Mouse (Mus musculus) forebrain, postnatal 0 days (tissue): ENCODE data around the gene Lrrc4. TPM values are rescaled to one million over a fixed set of nuclear protein-coding genes. Genes with fewer than 3 reads are reported as not detected.
A peak's percentile ranks its signal among the peaks of the same experiment; 100 is the strongest.

ENCODE experiments used
- ATAC-seq: fragments of 200-750 bp; cut with Nextera tagmentation; 2 replicates; pipeline ENCODE4 v1.8.0; 2017; ENCODE audit warnings: mild to moderate bottlenecking, moderate library complexity
- DNase-seq: peaks from one replicate; pipeline ENCODE4 v3.0.0-alpha.2; 2015
- H3K27ac ChIP-seq: fragments of 300-500 bp; sonication (generic); 2 replicates; pipeline ENCODE4 v1.5.1; 2014; ENCODE audit warnings: low read depth, mild to moderate bottlenecking, antibody characterized with exemption, low read length, moderate library complexity, mixed read lengths
- H3K27me3 ChIP-seq: fragments of 300-500 bp; sonication (generic); 2 replicates; pipeline ENCODE4 v1.6.1; 2014; ENCODE audit warnings: mild to moderate bottlenecking, low read length, mixed read lengths; ENCODE audit not compliant: insufficient read depth
- H3K36me3 ChIP-seq: fragments of 300-500 bp; sonication (generic); 2 replicates; pipeline ENCODE4 v1.6.1; 2014; ENCODE audit warnings: mild to moderate bottlenecking, moderate library complexity; ENCODE audit not compliant: insufficient read depth
- H3K4me1 ChIP-seq: fragments of 300-500 bp; sonication (generic); 2 replicates; pipeline ENCODE4 v1.6.1; 2014; ENCODE audit warnings: antibody characterized with exemption; ENCODE audit not compliant: insufficient read depth
- H3K4me2 ChIP-seq: fragments of 300-500 bp; sonication (generic); 2 replicates; pipeline ENCODE4 v1.6.1; 2014; ENCODE audit warnings: low read depth, mild to moderate bottlenecking, moderate library complexity
- H3K4me3 ChIP-seq: fragments of 300-500 bp; sonication (generic); 2 replicates; pipeline ENCODE4 v1.5.1; 2014; ENCODE audit warnings: low read depth, low read length, mixed read lengths
- H3K9ac ChIP-seq: fragments of 300-500 bp; sonication (generic); 2 replicates; pipeline ENCODE4 v1.6.1; 2014; ENCODE audit warnings: mild to moderate bottlenecking
- H3K9me3 ChIP-seq: fragments of 300-500 bp; sonication (generic); 2 replicates; pipeline ENCODE4 v1.6.1; 2016; ENCODE audit warnings: low read length
- CTCF ChIP-seq: sonication (generic); IDR thresholded peaks from 2 replicates; pipeline ENCODE4 v1.5.1; 2016; ENCODE audit warnings: antibody characterized with exemption, control low read depth, low read depth
- WGBS: fragments of 180-500 bp; shearing (Covaris S2); extraction: QIAGEN DNeasy Blood & Tissue Kit; methylation state at CpG from one replicate; pipeline ENCODE4 v1.1.7; 2014; 5-methylcytosine and 5-hydroxymethylcytosine counted together
- polyA plus RNA-seq: library from polyadenylated mRNA; unstranded; fragments of >200 nt; fragmentation: Nextera tagmentation; extraction: Ambion mirVana; gene quantifications from 2 replicates; pipeline ENCODE4 v1.2.1, GENCODE M21; 2015
- total RNA-seq: library from RNA; depleted of rRNA; stranded (reverse); fragments of >200 nt; gene quantifications from 2 replicates; pipeline ENCODE4 v1.2.3, GENCODE M21; 2014

Gene Lrrc4
- total and polyA plus RNA-seq, 2 experiments from 2014 or later = 5.4 to 37.1 TPM

- H3K27me3 ChIP-seq = no peaks in the 10 kb centered on the region; the same call in 1 of the 2 replicates
- no peaks in the 10 kb centered on the region for H3K9me3 ChIP-seq
- ATAC-seq = no peak
- WGBS = 95% methylated on average over 5 of the region's 5 CpGs
- no peak overlapping the region for H3K9ac ChIP-seq
- H3K4me1 ChIP-seq = peaks cover 20% of the 10 kb centered on the region
- no peaks in the 10 kb centered on the region for H3K36me3 ChIP-seq
- no peak for TF ChIP-seq CTCF
- H3K4me3 ChIP-seq = no peak overlapping the region
- H3K27ac ChIP-seq = no peak overlapping the region
- H3K4me2 ChIP-seq = no peak overlapping the region
- DNase-seq = no peak
Observed at GRCm38 (mm10) chr6:28874759-28875158, 43.2 kb upstream of the Lrrc4 start.

- H3K4me3 ChIP-seq = no peak overlapping the region
- no peaks in the 10 kb centered on the region; the same call in 1 of the 2 replicates for H3K27me3 ChIP-seq
- 68% methylated on average over 11 of the region's 11 CpGs for WGBS
- no peaks in the 10 kb centered on the region for H3K36me3 ChIP-seq
- no peak overlapping the region for H3K9ac ChIP-seq
- TF ChIP-seq CTCF = no peak
- H3K27ac ChIP-seq = no peak overlapping the region
- peaks cover 20% of the 10 kb centered on the region for H3K4me1 ChIP-seq
- ATAC-seq (no peak), DNase-seq (no peak)
- no peaks in the 10 kb centered on the region for H3K9me3 ChIP-seq
- H3K4me2 ChIP-seq = no peak overlapping the region
Observed at GRCm38 (mm10) chr6:28874053-28874452, 42.5 kb upstream of the Lrrc4 start.

GRCm38 (mm10) chr6:28872421-28872795 is 40.9 kb upstream of the Lrrc4 start:
- peak; percentile 51 for DNase-seq
- no peak overlapping the region for H3K4me2 ChIP-seq
- 0 out of 2 replicates have a peak overlapping the region, but pooled peaks have one; percentile 15 for H3K27ac ChIP-seq
- peak; percentile 23 for ATAC-seq
- WGBS = 76% methylated on average over 3 of the region's 3 CpGs
- TF ChIP-seq CTCF = no peak
- H3K4me3 ChIP-seq = no peak overlapping the region
- H3K4me1 ChIP-seq = peaks cover 6% of the 10 kb centered on the region
- H3K36me3 ChIP-seq = no peaks in the 10 kb centered on the region
- H3K9ac ChIP-seq = no peak overlapping the region
- no peaks in the 10 kb centered on the region for H3K27me3 ChIP-seq
- no peaks in the 10 kb centered on the region for H3K9me3 ChIP-seq

DNA sequence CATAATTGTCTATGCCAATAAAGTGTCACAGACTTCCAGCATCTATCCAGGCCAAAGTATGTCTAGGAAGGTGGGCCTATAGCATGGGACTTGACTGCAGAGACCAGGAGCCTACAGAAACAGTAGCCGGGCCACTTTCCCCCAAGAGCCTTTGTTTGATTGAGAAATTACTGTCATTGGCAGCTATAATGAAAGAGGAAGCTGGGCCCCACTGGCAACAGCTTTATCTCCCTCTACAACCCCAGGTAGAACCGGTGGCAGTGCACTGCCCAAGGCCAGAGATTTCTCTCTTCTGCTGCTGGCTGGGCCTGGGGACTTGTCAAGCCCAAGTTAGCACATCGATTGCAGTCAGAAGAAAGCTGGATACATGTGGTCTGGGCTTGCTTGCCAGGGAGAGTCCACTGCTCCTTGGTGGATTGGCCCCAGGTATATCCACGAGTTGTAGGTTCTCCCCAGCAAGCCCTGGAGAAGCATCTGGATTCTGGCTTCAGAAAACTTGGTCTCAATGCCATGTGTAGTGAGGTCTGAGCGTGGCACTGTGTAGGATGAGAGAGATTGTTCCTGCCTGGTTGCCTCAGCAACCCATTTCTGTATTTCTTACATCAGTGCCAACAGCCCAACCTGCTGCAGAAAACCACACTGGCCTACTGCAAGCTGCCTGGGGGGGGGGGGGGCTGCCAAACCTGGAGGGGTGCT is 40.3 kb upstream of the Lrrc4 start:
- WGBS = 67% methylated on average over 5 of the region's 5 CpGs
- no peak overlapping the region for H3K4me3 ChIP-seq
- peaks cover 6% of the 10 kb centered on the region for H3K4me1 ChIP-seq
- H3K27me3 ChIP-seq = no peaks in the 10 kb centered on the region
- DNase-seq (peak; percentile 56), ATAC-seq (peak; percentile 78)
- H3K4me2 ChIP-seq = no peak overlapping the region
- peak overlapping the region; percentile 15; the same call in 1 of the 2 replicates for H3K27ac ChIP-seq
- H3K9ac ChIP-seq = no peak overlapping the region
- TF ChIP-seq CTCF = no peak
- H3K36me3 ChIP-seq = no peaks in the 10 kb centered on the region
- no peaks in the 10 kb centered on the region for H3K9me3 ChIP-seq

DNA sequence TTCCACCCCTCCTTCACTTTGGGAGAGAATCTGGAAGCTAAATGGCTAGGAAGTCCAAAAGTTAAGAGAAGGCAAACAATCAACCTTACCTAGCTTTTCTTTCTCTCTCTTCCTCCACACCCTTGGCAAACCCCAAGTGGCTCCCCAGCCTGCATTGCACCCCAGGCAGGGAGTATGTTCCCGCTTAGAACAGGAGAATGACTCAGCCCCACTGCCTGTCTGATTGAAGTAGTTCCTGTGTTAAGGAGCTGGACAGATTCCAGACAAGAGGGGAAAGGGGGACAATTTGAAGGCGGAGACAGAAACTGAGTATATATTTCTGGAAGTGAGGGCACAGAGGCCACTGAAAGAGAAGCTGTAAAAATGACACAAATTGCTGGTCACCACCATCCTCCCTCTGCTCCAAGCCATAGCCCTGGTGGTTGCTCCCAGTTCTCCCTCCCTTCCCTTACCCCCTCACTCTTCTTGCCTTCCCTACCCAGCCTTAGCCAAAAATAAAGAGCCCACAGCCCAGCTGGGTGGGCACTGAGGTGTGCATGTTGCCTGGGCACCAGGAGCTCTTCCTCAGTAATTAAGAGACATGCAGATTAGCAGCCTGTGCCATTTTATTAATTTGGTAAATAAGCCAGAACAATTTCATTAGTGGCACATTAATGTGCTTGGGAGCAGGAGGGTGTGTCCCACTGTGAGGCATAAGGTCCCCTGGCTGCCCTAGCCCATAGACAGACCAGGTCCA is 36.1 kb upstream of the Lrrc4 start:
- DNase-seq (no peak), ATAC-seq (no peak)
- TF ChIP-seq CTCF = no peak
- Histone ChIP-seq H3K4me2 (no peak overlapping the region), H3K27ac (no peak overlapping the region), H3K27me3 (no peaks in the 10 kb centered on the region), H3K9me3 (no peaks in the 10 kb centered on the region), H3K36me3 (no peaks in the 10 kb centered on the region), H3K4me3 (no peak overlapping the region), H3K4me1 (peaks cover 13% of the 10 kb centered on the region), H3K9ac (no peak overlapping the region)
- WGBS = 40% methylated on average over 2 of the region's 2 CpGs

- ATAC-seq (no peak), DNase-seq (no peak)
- Histone ChIP-seq H3K9me3 (no peaks in the 10 kb centered on the region), H3K4me1 (peaks cover 8% of the 10 kb centered on the region; the same call in 1 of the 2 replicates), H3K36me3 (no peaks in the 10 kb centered on the region), H3K27me3 (no peaks in the 10 kb centered on the region), H3K4me2 (no peak overlapping the region), H3K27ac (no peak overlapping the region), H3K9ac (no peak overlapping the region), H3K4me3 (no peak overlapping the region)
- 94% methylated on average over 3 of the region's 3 CpGs for WGBS
- TF ChIP-seq CTCF = no peak
Observed at GRCm38 (mm10) chr6:28866206-28866605, 34.7 kb upstream of the Lrrc4 start.

GRCm38 (mm10) chr6:28865112-28865511 is 33.6 kb upstream of the Lrrc4 start:
- H3K9ac ChIP-seq = 0 out of 2 replicates have a peak overlapping the region, but pooled peaks have one; percentile 2
- no peaks in the 10 kb centered on the region for H3K27me3 ChIP-seq
- H3K36me3 ChIP-seq = no peaks in the 10 kb centered on the region
- H3K4me2 ChIP-seq = no peak overlapping the region
- ATAC-seq = peak; percentile 62
- H3K4me3 ChIP-seq = no peak overlapping the region
- no peak for DNase-seq
- H3K9me3 ChIP-seq = no peaks in the 10 kb centered on the region
- H3K4me1 ChIP-seq = peaks cover 8% of the 10 kb centered on the region; the same call in 1 of the 2 replicates
- TF ChIP-seq CTCF = no peak
- WGBS = 18% methylated on average over 10 of the region's 10 CpGs
- H3K27ac ChIP-seq = peak overlapping the region; percentile 51; the same call in 1 of the 2 replicates
